Mouse (Mus musculus) left cerebral cortex, postnatal 25 days (tissue): ENCODE data around the gene Tagln2. TPM values are rescaled to one million over a fixed set of nuclear protein-coding genes. Genes with fewer than 3 reads are reported as not detected.

Source experiments
- DNase-seq, 2 experiments: peaks; one replicate each; pipeline ENCODE4 v3.0.0; 2022; ENCODE audit warnings: low spot score in 2 of 2, mixed read lengths in 1 of 2
- intact Hi-C: fragments of 180-260 bp; cut with DNase I; formaldehyde crosslinking; loops from one replicate; pipeline ENCODE4 v1.15.1; 2025
- total RNA-seq, 2 experiments: library from RNA; stranded (reverse); gene quantifications; 2 replicates each; pipeline ENCODE4 v1.2.3; 2021

Gene Tagln2
- total RNA-seq, 2 experiments from 2014 or later = 10.0 to 10.8 TPM

GRCm38 (mm10) chr1:172551009-172551408, 51.2 kb downstream of the Tagln2 start:
- intact Hi-C loops = no loop called here
- no peak for DNase-seq

DNA sequence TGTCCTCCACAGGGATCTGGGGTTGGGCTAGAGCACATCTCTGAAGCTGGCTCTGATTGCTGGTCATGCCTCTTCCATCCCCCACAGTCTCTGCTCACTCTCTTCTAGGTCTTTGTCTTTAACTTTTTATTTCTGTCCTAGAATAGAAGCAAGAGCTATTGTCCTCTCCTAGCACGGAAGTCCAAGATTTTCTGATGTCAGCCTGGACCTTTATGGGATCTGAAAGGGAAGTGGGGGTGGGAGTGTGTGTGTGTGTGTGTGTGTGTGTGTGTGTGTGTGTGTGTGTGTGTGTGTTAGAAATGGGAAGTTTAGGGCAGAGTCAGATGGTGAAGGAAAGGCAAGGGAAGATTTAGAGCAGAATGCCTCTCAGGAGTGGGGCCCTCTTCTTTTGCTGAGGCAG, 52.8 kb downstream of the Tagln2 start:
- intact Hi-C loops = no loop called here
- DNase-seq = no peak

DNA sequence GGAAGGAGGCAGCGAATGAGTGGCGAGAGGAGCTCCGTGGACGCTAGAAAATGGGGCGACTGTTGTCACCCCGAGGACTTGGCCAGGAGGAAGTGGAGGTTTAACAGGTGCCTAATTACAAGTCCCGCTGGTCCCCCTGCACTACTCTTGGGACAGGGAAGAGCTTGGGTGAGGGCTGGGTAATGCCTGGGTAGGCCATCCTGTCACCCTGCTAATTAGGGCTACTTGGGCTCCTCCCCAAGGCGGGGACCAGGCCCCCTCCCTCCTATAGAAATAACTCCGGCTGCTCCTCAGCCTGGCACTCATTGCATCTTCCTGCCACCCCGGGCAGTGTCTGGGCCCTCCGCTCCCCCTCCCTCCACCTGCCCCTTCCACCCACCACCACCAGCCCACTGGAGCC, 55.8 kb downstream of the Tagln2 start, which contains the start of gene Vsig8:
TSS of gene Vsig8 (plus strand) at position 301 of the 400 bp plus-strand sequence.
- DNase-seq = no peak
- intact Hi-C loops = no loop called here

Other genes with a start within 250 kb of the Tagln2 start
- gene Atp1a4, start 241.6 kb upstream of the Tagln2 start, total RNA-seq = not detected
- 100 to 1,000 TPM; 232 to 242 TPM for gene Igsf8, start 238.4 kb upstream of the Tagln2 start, total RNA-seq
- 100 to 1,000 TPM; 610 to 694 TPM for gene Atp1a2, start 202.0 kb upstream of the Tagln2 start, total RNA-seq
- gene Kcnj9, start 170.7 kb upstream of the Tagln2 start, total RNA-seq = 100 to 1,000 TPM; 126 to 139 TPM
- 10 to 100 TPM; 85.4 to 99.8 TPM for gene Kcnj10, start 158.8 kb upstream of the Tagln2 start, total RNA-seq
- gene Pigm, start 123.5 kb upstream of the Tagln2 start, total RNA-seq = 1 to 10 TPM; 8.9 to 9.2 TPM
- gene Slamf9, start 24.7 kb upstream of the Tagln2 start, total RNA-seq = under 1 TPM; 0.41 to 0.46 TPM
- 10 to 100 TPM in 1 of 2 experiments, 1 to 10 TPM in 1; 8.7 to 11.1 TPM for gene Igsf9, start 18.3 kb upstream of the Tagln2 start, total RNA-seq
- 1 to 10 TPM; 3.7 to 4.5 TPM for gene Cfap45, start 20.8 kb downstream of the Tagln2 start, total RNA-seq
- under 1 TPM; 0.32 to 0.37 TPM for gene Vsig8, start 55.9 kb downstream of the Tagln2 start, total RNA-seq
- gene Slamf8, start 90.5 kb downstream of the Tagln2 start, total RNA-seq = not detected
- gene Fcrl6, start 102.5 kb downstream of the Tagln2 start, total RNA-seq = not detected
- gene Dusp23, start 132.9 kb downstream of the Tagln2 start, total RNA-seq = 1 to 10 TPM; 5.7 to 6.1 TPM
- gene Crp, start 198.0 kb downstream of the Tagln2 start, total RNA-seq = not detected